Mouse (Mus musculus): Measurements from ENCODE around the gene Tnfrsf13c.

Tnfrsf13c gene

DNA sequence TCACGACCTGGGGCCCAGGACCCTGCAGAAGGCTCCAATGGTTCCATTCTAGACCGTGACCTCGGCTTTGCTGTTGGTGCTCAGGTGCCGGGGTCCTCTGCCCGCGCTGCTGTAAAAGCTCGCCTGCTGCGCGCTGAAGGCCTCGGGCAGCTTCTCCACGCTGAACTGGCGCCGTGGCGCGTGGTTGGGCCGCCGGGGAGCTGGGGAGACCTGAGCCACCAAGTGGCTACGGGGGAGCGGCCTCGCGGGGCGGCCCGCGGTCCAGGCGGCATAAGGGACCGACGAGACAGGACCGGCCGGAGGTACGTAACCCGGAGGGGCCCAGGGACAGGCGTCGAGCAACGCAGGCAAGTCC lies 17.1 kb downstream of the Tnfrsf13c start:
- no peak for DNase-seq

DNA sequence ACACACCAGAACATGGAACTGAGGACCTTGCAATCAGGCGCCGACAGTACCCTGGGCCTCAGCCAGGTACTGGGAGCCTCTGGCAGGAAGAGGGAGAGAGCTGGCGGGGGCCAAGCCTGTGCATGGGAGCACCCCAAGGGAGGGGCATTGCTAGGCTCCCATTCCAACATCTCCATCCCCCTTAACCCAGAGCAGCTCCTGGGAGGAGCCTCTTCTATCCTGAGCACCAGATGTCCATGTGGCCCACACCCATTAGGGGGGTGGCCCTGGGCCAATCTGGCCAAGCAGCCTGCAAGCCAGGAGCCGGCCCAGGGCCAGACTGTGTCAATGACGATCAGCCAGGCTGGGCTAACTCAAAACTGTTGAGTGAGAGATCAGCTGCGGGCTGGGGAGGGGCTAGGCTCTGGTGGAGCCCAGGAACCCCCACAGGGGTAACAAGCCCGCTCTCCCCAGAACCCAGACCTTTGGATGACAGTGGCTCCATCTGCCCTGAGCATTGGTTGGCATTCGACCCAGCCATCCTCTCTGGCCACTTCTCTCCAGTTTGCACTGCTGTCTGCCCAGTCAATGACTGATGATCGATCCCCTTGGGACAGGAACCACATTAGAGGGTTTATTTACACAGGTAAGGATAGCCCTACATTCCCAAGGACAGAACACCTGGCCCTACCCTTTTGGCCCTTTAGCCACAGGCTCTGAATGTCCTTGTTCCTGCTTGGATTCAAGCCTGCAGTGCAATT lies 17.6 kb downstream of the Tnfrsf13c start:
- peak; percentile 56 for DNase-seq

DNA sequence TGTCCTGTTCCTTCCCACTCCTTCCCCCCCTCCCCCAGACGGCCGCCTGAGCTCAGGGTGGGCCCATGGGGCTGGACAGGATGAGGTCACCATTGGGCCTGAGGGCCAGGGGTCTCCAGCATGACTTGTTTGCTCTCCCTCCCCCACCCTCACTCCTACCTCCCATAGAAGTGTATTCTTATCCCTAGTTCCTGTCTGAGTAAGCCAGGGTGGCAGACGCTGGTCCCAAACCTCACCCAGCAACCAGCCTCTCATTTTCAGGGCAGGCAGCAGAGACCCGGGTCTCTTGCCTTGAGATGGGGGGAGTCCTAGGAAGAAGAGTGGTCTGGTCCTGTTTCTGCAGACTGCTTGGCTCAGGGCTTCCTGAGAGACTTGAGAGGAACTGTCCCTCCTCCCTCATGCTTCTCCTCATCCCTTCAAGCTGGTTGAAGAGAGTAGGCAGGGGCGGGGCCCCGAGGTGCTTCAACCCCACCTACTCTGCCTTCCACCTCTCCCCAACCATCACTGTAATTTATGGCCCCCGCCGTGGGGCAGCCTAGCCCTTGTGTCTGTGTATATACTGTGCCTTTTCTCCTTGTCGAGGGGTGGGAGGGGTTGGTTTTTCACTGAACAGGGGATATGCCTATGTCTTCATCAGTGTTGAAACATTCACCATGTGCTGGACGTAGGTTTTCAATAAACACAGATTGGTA lies 19.3 kb downstream of the Tnfrsf13c start:
- no peak for DNase-seq

DNA sequence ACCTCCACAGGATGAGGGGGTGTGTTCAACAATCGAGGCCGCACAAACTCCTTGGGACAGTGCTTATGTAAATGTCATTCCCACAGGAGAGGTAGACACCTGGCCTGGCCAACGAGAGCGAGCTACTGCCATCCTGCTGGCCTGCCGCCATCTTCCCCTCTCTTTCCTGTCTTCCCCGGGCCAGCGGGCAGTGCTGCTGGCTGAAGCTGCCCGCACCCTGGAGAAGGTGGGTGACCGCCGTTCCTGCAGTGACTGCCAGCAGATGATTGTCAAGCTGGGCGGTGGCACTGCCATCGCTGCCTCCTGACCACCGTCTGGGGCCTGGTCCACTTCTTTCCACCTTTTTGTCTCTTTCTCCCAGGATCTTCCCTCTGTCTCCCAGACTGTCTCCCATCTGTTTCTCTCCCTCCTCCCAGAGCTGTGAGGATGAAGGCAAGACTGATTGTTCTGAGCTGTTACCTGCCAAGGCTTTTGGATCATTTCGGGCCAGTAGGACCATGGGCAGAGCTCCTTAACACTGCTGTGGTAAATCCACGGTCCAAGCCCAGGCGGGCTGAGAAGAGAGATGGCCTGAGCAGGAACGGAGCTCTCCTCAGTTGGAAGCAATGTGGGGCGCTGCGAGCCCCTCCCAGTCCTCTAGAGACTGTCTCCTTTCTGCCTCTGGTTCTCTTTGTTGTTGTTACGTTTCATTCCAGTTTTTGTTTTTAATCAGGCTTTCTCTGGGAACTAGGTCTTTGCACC lies 20.4 kb downstream of the Tnfrsf13c start:
- DNase-seq: no peak

DNA sequence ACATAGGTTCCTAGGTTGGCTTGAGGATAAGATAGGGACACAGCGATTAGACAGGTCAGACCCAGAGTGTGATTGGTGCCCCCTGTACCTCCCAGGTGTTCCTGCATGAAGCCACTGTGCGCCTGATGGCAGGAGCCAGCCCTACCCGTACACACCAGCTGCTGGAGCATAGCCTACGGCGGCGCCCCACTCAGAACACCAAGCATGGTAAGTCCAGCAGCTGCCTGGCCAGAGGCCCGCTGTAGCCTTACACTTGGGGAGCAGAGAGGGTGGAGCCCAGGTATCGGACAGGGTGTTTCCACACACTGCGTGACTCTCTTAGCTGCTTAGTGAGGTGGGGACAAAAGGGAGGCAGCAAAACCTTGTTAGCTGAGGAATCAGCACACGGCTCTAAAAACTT lies 21.1 kb downstream of the Tnfrsf13c start:
- DNase-seq: no peak

DNA sequence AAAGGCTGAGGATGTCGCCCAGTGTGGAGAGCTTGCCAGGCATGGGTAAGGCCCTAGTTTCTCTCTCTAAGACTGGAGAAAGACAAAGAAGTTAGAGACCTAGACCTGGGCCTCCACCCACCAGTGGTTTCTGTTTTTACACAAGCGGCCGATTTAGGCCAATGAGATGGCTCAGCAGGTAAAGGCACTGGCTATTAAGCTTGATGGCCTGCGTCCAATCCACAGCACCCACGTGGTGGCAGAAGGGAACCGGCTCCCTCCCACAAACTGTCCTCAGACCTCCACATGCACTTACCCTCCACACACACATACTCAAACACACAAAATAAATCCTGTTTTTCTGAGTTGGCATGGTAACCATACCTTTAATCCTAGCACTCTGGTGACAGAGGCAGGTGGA lies 22.1 kb downstream of the Tnfrsf13c start:
- no peak for DNase-seq

DNA sequence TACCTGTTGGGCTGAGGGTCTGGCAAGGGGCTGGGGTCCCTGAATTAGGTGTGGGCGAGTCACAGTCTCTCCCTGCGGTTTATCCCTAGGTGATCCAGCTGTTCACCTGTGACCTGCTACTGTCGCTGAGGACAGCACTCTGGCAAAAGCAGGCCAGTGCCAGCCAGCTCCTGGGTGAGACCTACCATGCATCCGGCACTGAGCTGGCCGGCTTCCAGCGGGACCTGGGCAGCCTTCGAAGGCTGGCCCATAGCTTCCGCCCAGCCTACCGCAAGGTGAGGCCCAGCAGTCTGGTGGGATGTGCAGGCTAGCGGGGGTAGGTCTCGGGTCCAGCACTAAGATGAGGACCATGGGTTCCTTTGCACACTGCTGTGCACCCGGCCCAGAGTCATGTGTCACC lies 24.6 kb downstream of the Tnfrsf13c start:
- no peak for DNase-seq

DNA sequence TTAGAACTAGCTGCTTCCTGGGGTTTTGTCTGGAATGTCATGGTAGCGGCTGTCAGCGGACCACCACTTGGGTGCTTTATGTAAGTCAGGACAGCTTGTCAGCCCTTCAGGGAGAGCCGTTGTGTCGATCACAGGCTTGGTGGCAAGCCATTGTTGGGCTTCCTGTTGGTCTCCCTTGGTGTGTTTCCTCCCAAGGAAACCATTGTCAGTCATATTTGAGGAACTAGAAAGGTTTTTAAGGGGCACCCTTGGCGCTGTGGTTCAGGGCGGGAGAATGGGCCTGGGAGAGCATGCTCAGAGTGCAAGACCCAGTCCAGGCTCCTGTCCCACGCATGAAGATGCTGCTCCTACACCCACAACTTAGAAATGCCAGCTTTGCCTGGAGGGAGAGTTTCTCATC lies 25.8 kb downstream of the Tnfrsf13c start:
- no peak for DNase-seq

DNA sequence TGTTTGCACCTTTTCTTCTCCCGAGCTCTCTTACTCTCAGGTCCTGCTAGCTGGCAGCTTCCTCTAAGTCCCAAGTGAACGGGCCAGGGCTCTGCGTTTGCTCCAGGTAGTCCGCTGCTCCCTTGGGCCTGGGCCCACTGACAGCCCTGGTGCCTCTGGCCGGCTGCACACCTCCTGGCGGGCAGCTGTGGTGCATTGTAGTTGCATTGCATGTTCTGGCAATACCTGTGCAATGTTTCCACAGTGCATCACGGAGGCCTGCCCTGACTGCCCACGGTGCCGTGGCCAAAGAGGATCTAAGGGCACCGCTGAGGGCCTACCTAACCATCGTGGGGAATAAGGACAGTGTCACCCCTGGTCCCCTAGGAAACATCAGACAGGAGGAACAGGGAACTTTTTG lies 26.2 kb downstream of the Tnfrsf13c start:
- DNase-seq: no peak

DNA sequence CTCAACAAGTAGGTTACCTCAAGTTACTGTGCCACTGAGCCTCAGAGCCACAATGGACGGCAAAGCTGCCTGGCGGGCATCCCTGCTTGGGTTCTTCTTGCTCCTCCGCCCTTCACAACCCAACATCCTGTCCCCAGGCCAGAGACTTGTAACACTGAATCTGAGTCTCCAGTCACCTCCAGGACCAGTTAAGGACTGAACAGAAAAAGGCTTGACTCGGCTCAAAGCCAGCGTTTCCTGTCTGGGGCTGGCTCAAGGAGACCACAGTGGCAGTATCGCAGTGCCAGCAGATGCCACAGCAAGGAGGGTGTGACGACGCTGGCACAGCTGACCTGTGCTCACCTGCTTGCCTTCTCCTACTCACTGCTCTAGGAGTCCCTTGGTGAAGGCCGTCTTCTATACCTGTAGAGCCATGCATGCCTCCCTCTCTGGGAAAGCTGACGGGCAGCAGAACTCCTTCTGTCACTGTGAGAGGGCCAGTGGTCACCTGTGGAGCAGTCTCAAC lies 26.9 kb downstream of the Tnfrsf13c start:
- DNase-seq: no peak

DNA sequence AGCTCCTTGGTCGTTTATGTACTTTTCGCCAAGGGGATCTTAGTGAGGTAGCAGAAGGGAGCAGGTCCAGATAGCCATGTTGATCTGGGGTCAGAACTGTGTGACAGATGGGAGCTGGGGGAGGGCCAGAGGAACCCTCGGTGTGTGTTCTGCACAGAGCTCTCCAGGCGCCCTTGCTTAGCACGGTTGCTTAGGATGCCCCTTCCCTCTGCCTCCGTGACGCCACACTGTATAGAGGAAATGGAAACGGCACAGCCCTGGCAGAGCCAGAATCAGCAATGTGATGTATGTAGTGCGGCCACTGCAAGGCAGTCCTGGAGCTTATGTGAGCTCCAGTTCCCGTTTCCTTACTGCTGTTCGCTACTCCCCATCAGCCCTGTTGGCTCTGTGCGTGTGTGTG lies 27.9 kb downstream of the Tnfrsf13c start:
- DNase-seq: no peak

DNA sequence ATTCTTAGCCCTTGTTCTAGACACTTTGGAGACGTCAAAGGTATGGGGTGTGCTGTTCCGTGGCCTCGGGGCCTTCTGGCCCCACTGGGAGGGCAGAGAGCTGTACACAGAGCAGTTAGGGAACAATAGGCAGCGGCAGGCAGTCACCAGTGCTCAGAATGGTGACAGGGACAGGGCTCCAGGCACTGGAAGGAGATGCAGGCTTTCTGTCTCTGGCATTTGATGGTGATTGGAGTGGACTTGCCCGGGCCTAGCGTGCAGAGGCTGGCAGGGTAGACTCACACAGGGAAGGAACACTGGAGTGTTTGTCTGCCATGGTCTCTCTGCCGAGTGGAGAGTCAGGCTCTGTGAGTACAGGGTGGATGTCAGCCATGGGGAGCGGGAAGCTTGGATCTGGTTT lies 31.6 kb downstream of the Tnfrsf13c start:
- no peak for DNase-seq

DNA sequence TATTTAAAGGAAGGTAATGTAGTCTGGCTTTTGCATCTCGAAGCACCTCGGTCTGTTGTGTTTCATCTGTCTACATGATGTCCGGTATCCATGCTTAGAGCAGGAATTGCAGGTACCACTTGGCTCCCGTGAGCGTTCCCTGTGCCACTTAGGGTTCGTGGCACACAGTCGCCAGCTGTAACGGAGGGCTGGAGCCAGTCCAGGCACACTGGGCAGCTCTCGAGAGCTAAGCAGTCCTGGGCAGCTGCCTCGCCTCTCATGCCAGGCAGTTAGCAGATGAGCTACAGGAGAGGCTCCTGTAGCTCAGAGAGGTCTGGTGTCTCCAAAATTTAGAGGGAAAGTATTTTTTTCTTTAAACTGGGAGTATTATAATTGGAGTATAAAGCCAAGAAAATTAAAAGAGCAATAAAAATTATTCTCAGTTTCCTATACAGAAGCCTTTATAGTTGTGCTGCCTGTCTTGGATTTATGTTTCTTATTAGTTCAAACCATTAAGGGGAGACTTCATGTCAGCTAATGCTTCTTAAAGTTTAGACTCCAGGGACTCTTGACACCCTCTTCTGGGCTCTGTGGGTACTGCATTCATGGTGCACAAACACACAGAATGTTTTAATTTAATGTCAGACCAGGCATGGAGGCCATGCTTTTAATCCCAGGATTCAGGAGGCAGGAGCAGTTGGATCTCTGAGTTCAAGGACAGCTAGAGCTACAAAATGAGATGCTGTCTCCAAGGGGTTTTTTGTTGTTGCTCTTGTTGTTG lies 35.5 kb downstream of the Tnfrsf13c start:
- peak; percentile 66 for DNase-seq

DNA sequence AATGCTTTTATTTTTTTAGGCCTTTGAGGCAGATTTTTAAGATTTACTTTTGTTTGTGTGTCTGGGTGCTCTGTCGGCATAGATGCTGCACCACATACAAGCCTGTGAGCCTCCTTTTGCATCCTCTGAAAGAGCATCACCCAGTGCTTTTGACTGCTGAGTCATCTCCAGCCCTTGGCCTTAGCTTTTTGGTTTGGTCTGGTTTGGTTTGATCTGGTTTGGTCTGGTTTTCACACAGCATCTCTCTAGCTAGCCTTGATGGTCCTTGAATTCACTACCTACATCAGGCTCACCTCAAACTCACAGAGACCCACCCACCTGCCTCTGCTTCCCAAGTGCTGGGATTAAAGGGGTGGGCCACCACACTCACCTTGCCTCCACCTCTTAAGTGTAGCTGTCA lies 36.2 kb downstream of the Tnfrsf13c start:
- no peak for DNase-seq

DNA sequence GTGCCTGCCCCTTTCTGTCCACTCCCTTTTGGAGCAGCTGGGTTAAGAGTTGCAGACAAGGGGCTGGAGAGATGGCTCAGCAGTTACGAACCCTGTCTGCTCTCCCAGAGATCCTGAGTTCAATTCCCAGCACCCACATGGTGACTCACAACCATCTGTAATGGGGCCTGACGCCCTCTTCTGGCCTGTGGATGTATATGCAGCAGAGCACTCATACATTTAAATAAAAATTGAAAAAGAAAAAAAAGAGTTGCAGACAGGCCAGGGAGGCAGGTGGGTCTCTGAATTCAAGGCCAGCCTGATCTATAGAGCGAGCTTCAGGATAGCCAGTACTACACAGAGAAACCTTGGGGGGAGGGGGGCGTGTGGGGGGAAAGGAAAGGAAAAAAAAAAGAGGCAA lies 36.8 kb downstream of the Tnfrsf13c start:
- DNase-seq: no peak

DNA sequence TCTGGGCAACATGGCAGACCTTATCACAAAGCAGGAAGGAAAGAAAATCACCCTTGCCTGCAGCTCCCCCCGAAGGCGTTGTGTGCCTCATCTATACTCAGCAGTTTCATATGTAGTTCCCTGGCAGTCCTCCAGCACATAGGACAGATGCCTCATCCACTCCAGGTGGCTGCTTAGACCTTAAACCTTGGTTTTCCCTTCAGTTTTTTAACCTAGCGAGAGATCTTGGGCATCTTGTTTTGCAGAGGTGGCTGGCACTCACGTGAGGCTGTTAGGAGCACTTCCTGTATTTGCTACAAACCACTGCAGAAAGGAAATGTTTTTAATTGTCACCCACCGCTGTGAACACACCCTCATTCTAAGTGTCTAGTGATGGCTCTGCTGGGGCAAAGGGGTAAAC lies 37.2 kb downstream of the Tnfrsf13c start:
- no peak for DNase-seq

DNA sequence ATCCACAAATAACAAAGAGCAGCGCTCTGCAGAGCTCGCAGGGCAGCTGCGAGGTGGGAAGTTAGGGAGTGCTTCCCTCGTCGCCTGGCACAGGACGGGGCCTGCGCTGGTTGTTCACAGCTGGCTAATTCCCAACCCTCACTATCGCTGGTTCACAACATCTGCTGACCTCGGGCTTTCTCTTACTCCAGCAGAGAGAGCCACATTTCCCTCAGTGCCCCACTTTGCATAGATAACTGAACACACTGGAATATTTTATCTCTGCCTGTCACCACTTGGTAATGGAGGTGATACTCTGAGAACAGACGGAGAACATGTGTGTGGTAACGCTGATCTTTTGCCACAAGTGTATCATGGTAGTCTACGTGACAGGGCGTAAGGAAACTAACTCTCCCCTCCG lies 38.0 kb downstream of the Tnfrsf13c start:
- no peak for DNase-seq

DNA sequence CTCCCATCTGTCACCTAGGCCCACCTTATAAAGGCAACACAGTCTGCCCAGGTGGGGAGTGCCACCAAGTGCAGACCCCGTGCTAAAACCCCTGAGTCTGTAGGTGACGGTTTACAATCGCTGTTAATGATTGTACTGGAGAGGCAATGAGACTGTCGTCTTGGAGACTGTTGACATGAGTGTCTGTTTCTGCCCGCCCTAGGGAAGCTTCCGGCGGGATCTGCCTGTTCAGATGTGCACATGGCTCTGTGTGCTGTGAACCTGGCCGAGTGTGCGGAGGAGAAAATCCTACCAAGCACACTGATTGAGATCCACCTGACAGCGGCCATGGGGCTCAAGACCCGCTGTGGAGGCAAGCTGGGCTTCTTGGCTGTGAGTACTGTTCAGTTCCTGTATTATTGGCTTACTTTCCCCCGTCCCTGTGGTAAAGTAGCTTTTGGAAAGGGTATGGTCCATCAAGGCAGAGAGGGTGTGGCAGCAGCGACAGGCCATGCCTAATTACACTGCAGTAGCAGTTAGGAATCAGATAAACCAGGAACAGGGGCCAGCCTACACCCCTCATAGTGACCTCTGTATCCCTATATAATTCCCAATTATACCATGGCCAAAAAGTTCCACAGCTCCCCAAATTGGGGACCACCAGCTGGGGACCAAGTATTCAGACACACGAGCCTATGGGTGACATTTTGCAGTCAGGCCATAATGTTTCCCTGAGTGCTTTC lies 38.9 kb downstream of the Tnfrsf13c start:
- no peak for DNase-seq

DNA sequence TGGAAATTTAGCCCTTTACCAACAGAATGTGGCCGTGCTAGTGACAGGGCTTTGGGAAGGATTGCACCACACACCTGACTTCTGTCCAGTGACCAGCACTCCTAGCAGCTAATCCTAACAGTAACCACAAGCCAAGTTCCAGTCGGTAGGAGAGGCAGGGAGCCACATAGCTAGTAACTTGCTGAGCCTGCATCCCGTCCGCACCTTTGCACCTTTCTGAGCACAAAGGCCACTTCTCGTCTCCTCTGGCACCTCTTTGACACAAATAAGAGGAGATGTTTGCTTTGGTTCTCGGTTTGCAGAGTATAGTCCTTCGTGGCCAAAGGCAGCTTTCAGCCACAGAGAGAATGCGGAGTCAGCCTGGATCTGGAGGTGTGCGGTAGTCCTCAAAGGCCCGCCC lies 39.5 kb downstream of the Tnfrsf13c start:
- no peak for DNase-seq

DNA sequence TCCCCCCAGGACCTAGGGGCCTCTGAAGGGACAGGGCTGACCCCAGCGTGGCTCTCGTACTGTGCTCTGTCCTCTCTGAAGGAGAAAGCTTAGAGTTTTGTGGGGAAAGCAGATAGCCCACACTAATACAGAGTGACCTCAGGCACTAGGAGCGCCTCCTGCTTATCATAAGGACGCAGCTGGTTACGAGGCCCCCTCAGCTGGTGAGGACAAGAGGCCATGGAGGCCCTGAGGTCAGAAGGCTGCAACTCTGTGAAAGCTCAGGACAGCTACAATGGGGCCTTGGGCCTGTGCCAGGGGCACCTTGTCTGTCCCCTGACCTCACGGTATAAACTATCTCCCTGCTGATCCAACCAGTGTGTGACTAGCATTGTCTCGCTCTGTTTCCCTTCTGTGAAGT lies 40.0 kb downstream of the Tnfrsf13c start:
- DNase-seq: no peak

DNA sequence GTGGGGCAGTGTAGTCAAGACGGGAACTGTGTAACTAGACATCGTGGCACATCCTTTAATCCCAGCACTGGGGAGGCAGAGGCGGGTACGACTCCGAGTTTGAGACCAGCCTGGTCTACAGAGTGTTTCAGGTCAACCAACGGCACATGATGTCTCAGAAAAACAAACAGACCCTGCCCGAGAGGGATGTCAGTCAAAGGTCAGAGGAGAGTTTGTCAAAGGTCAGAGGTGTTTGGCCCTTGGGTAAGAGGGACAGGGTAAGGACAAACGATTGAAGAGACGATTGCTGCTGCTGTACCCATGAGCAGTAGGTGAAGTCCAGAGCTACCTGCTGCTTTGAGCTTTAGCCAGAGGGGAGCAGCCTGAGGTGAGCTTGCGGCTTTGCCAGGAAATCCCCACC lies 40.6 kb downstream of the Tnfrsf13c start:
- no peak for DNase-seq

DNA sequence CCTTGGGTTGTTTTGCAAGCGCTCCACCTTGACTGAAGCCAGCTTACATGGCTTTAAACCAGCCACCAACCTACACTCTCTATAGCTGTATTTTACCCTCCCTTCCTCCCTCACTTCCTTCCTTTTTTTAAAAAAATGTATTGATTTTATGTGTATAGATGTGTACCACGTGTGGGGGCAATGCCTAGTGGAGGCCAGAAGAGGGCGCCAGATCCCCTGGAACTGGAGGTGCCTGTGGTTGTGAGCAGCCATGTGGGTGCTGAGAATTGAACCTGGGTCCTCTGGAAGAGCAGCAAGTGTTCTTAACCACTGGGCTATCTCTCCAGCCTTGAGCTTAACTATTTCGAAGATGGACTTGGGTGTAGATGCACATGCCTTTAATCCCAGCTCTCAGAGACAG lies 41.9 kb downstream of the Tnfrsf13c start:
- no peak for DNase-seq

DNA sequence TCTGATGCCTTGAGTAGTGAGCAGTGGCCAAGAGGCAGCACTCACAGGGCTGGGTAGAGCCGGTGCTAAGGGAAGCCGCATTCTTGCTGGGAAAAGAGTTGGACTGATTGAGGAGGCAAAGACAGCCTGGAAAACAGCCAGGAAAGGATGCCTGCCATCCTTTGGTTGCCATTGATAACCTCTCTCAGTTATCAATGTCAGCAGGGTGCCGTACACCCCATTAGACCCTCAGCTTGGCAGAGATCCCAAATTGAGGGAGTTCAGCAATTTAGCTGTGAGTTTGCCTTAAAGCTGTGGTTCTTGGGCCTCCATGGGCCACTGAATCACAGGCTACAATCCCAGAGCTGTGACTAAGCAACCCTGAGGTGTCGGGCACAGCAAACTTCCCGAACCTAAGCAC lies 43.0 kb downstream of the Tnfrsf13c start:
- no peak for DNase-seq
